Mouse (Mus musculus) E14TG2a.4 (cell line): ENCODE measurements around the gene Nebl.

Experiments used
- H3K27me3 ChIP-seq: 2 replicates; pipeline ENCODE4 v1.6.1; 2014; ENCODE audit warnings: low read length, control low read depth; ENCODE audit not compliant: insufficient read depth
- H3K36me3 ChIP-seq: 2 replicates; pipeline ENCODE4 v1.6.1; 2014; ENCODE audit warnings: low read length, control low read depth; ENCODE audit not compliant: insufficient read depth
- H3K4me1 ChIP-seq: replicated peaks from 2 replicates; pipeline ENCODE4 v1.6.1; 2014; ENCODE audit warnings: low read depth, low read length, control low read depth
- H3K4me3 ChIP-seq: replicated peaks from 2 replicates; pipeline ENCODE4 v1.5.1; 2014; ENCODE audit warnings: mild to moderate bottlenecking, low read length
- H3K9me3 ChIP-seq: 2 replicates; pipeline ENCODE4 v1.6.1; 2014; ENCODE audit warnings: low read length, control low read depth
- CTCF ChIP-seq: conservative IDR thresholded peaks from 2 replicates; pipeline ENCODE4 v1.5.1; 2014; ENCODE audit warnings: low read length
- NANOG ChIP-seq: IDR thresholded peaks from 2 replicates; pipeline ENCODE4 v1.6.1; 2014; ENCODE audit warnings: borderline replicate concordance, low read length, mixed read lengths
- POU5F1 ChIP-seq: IDR thresholded peaks from 2 replicates; pipeline ENCODE4 v1.6.1; 2014; ENCODE audit warnings: low read length, borderline replicate concordance

Nebl gene

DNA sequence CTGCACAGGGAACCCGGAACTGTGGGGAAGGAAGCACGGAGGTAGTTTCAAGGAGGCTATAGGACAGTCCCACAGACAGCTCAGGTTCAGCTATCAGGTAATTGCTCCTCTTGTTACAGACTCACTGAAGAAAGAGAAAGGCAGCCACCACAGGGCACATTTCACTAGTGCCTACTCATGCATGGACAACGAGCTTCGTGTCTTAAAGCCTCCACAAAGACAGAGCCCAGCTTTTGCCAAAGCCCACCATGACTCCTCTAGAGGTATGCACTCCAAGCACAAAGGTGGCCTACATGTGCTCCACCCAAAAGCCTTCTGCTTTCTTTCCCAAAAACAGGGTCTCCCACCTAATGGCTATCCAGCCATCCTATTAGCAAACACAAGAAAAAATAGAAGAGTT, 90.4 kb downstream of the Nebl start:
- TF ChIP-seq POU5F1 (no peak), NANOG (no peak), CTCF (no peak)
- Histone ChIP-seq H3K9me3 (no peaks in the 10 kb centered on the region), H3K4me1 (no peaks in the 10 kb centered on the region), H3K4me3 (no peak overlapping the region), H3K36me3 (no peaks in the 10 kb centered on the region), H3K27me3 (no peaks in the 10 kb centered on the region)

DNA sequence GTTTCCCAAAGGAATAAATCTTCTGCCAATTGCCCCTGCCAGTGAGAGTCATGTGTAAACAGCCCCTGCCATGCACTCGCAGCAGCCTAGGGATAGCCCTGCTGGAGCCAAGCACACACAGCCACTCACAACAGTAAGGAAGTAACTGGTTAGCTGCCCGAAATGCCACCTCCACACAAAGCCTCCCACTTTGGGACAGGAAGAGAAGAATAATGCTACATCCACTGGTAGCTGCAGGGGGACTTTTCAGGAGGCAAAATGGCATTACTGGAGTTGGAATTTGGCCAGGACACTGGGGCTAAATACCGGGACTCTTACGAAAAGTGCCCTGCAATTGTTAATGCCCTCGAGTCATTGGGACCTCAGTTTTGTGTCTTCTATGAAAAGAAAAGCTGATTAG, 92.6 kb downstream of the Nebl start:
- Histone ChIP-seq H3K36me3 (no peaks in the 10 kb centered on the region), H3K4me3 (no peak overlapping the region), H3K9me3 (no peaks in the 10 kb centered on the region), H3K4me1 (no peaks in the 10 kb centered on the region), H3K27me3 (no peaks in the 10 kb centered on the region)
- TF ChIP-seq POU5F1 (no peak), CTCF (no peak), NANOG (no peak)

GRCm38 (mm10) chr2:17623931-17624330, 107.3 kb downstream of the Nebl start:
- peaks cover 22% of the 10 kb centered on the region for H3K9me3 ChIP-seq
- no peaks in the 10 kb centered on the region for H3K27me3 ChIP-seq
- no peak overlapping the region for H3K4me3 ChIP-seq
- no peaks in the 10 kb centered on the region for H3K36me3 ChIP-seq
- TF ChIP-seq CTCF: no peak
- no peak for TF ChIP-seq NANOG
- no peak for TF ChIP-seq POU5F1
- no peaks in the 10 kb centered on the region for H3K4me1 ChIP-seq

- peaks cover 24% of the 10 kb centered on the region for H3K9me3 ChIP-seq
- H3K4me1 ChIP-seq: peaks cover 2% of the 10 kb centered on the region
- H3K36me3 ChIP-seq: no peaks in the 10 kb centered on the region
- no peak for TF ChIP-seq NANOG
- no peak for TF ChIP-seq POU5F1
- no peak for TF ChIP-seq CTCF
- H3K27me3 ChIP-seq: no peaks in the 10 kb centered on the region
- no peak overlapping the region for H3K4me3 ChIP-seq
Observed at GRCm38 (mm10) chr2:17610259-17610658, 121.0 kb downstream of the Nebl start.

- H3K9me3 ChIP-seq: no peaks in the 10 kb centered on the region
- H3K36me3 ChIP-seq: no peaks in the 10 kb centered on the region
- peaks cover 30% of the 10 kb centered on the region for H3K4me1 ChIP-seq
- H3K27me3 ChIP-seq: no peaks in the 10 kb centered on the region
- TF ChIP-seq POU5F1: peak; percentile 60; the same call in 1 of the 2 replicates
- peak; percentile 83 for TF ChIP-seq NANOG
- TF ChIP-seq CTCF: no peak
- no peak overlapping the region for H3K4me3 ChIP-seq
Observed at GRCm38 (mm10) chr2:17603573-17603972, 127.7 kb downstream of the Nebl start.

- no peaks in the 10 kb centered on the region for H3K27me3 ChIP-seq
- no peak overlapping the region for H3K4me3 ChIP-seq
- H3K36me3 ChIP-seq: no peaks in the 10 kb centered on the region
- H3K4me1 ChIP-seq: peaks cover 30% of the 10 kb centered on the region
- TF ChIP-seq POU5F1 (no peak), NANOG (no peak), CTCF (no peak)
- H3K9me3 ChIP-seq: no peaks in the 10 kb centered on the region
Observed at GRCm38 (mm10) chr2:17600652-17601051, 130.6 kb downstream of the Nebl start.

DNA sequence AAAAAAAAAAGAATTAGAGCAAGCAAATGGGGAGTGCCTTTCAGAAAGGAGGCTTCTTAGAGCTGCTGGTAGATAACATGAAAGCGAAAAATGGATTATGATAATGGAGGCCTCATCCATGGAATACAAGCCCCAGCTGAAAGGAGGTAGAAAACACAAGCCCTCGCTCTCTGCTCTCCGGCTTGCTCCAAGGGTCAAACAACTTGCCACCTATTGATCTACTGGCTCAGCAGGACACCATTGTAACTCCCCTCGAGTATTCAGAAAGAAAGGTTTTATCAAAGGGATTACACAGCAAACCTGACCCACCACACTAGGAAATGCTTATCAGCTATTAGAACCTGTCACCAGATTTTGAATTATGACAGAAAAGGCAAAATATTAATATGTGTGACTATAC, 131.4 kb downstream of the Nebl start:
- no peaks in the 10 kb centered on the region for H3K9me3 ChIP-seq
- H3K27me3 ChIP-seq: no peaks in the 10 kb centered on the region
- H3K4me1 ChIP-seq: peaks cover 26% of the 10 kb centered on the region
- no peak overlapping the region for H3K4me3 ChIP-seq
- TF ChIP-seq CTCF (no peak), NANOG (no peak), POU5F1 (no peak)
- H3K36me3 ChIP-seq: no peaks in the 10 kb centered on the region

GRCm38 (mm10) chr2:17597932-17598331, 133.3 kb downstream of the Nebl start:
- Histone ChIP-seq H3K36me3 (no peaks in the 10 kb centered on the region), H3K27me3 (no peaks in the 10 kb centered on the region), H3K4me3 (no peak overlapping the region), H3K4me1 (peaks cover 7% of the 10 kb centered on the region), H3K9me3 (no peaks in the 10 kb centered on the region)
- no peak for TF ChIP-seq POU5F1
- no peak for TF ChIP-seq CTCF
- no peak for TF ChIP-seq NANOG

DNA sequence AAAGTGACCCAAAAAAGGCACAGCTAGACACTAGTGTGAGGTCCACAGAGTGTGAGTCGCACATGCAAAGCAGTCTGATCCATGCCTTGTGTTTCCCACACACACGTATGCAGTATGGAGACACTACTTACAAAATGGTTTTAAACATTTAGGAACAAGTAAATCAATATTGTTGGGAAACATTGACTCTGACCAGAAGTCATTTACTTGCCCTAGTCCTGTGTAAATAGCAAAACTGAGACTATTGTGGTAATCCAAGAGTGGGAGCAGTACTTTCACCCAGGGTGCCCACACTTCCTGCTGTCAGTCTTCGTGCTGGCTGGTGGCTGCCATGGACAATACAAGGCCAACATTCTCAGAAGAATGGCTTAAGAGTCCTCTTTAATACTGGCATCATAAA, 141.6 kb downstream of the Nebl start:
- no peaks in the 10 kb centered on the region for H3K36me3 ChIP-seq
- TF ChIP-seq POU5F1 (no peak), CTCF (no peak), NANOG (no peak)
- H3K9me3 ChIP-seq: no peaks in the 10 kb centered on the region

More for the DNA sequence above, 141.6 kb downstream of the Nebl start:
- H3K4me3 ChIP-seq: no peak overlapping the region
- no peaks in the 10 kb centered on the region for H3K27me3 ChIP-seq
- H3K4me1 ChIP-seq: no peaks in the 10 kb centered on the region
